11 mouse cellular contexts compared by ENCODE assay signal in the genomic region with DNA sequence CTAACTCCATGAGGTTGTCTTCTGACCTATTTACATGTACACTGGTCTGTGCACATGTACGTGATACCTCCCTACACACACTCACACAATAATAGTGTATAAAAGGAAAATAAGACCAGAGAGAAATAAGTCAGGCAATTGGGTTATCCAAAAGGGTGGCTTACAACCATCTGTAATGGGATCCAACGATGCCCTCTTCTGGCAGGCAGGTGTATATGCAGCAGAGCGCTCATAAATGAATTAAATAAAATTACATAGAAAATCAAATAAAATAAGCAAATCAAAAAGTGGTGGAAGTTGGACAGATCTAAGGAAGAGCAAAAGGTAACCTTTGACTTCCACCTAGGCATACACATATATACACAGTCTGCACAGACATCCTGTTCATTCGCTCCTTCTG. TPM values are rescaled to one million over a fixed set of nuclear protein-coding genes. Genes with fewer than 3 reads are reported as not detected.
DNase-seq lines count a peak whose midpoint lies in the region; ATAC-seq and TF ChIP-seq lines count a peak whose summit lies in the region.
"Had no signal": no experiment of that assay in that cellular context is flagged by ENCODE, and none has a peak within 500 bp of the region (broad histone marks: within the 10 kb centered on the region; RNA-seq: fewer than 3 reads in every experiment).

No protein-coding gene starts in this region.

- no peaks in the 10 kb centered on the region for H3K36me3 ChIP-seq in kidney, adult 2 months (ENCODE audit: control insufficient read depth, insufficient read depth, low read length)
- 0 out of 2 replicates have a peak, but pooled peaks cover 3% of the 10 kb centered on the region for H3K36me3 ChIP-seq in kidney, embryonic 16.5 days (ENCODE audit: insufficient read depth, low read length)

- no peak overlapping the region for H3K27ac ChIP-seq in kidney, adult 2 months (ENCODE audit: insufficient read depth, low read depth, low read length)
- no peak overlapping the region for H3K27ac ChIP-seq in kidney, embryonic 16.5 days (ENCODE audit: low read length)
- H3K27ac ChIP-seq: liver, embryonic 15.5 days had no signal

- no peak for TF ChIP-seq POLR2A in kidney, adult 2 months (IDR thresholded peaks at IDR 0.05; ENCODE audit: low read depth, low read length)

- no peak overlapping the region for H3K9ac ChIP-seq in kidney, embryonic 16.5 days (replicated peaks; ENCODE audit: low read length)
- H3K9ac ChIP-seq: liver, embryonic 15.5 days had no signal

- 74% methylated on average over 4 of the region's 4 CpGs for WGBS in kidney, adult 2 months
- WGBS in kidney, embryonic 16.5 days = 65% methylated on average over 4 of the region's 4 CpGs

- no peak for DNase-seq in kidney, adult 2 months
- DNase-seq in 3T3-L1 (ENCODE audit: low read depth, low spot score) = peak; percentile 39
- peak; percentile 14 for DNase-seq in CD4-positive helper T cell, adult 2 months (ENCODE audit: low read depth, low spot score)
- DNase-seq in c-Kit-positive CD71-positive TER-119-negative erythroid progenitor cells, embryonic 14.5 days (ENCODE audit: low read depth) = peak; percentile 3
- DNase-seq in urinary bladder, postnatal 25 days (ENCODE audit: low spot score) = no peak
- DNase-seq: gastrocnemius, postnatal 25 days had no signal

- no peak for ATAC-seq in kidney, embryonic 16.5 days (ENCODE audit: low FRiP score, low TSS enrichment)
- ATAC-seq in megakaryocyte-erythroid progenitor cell, adult 5-6 weeks (replicated peaks; ENCODE audit: low FRiP score, low TSS enrichment, poor library complexity, severe bottlenecking) = no peak

- TF ChIP-seq CTCF in kidney, adult 2 months (conservative IDR thresholded peaks at IDR 0.05; ENCODE audit: insufficient read depth, insufficient read length, low read depth, low read length) = peak; percentile 27; the same call in 1 of the 2 replicates

- no peak overlapping the region for H3K4me2 ChIP-seq in kidney, embryonic 16.5 days (replicated peaks; ENCODE audit: low read depth, low read length)
- H3K4me2 ChIP-seq: liver, embryonic 15.5 days had no signal

- H3K27me3 ChIP-seq in kidney, adult 2 months (replicated peaks; ENCODE audit: control insufficient read depth, insufficient read depth, low read length) = no peaks in the 10 kb centered on the region
- no peaks in the 10 kb centered on the region for H3K27me3 ChIP-seq in kidney, embryonic 16.5 days (ENCODE audit: insufficient read depth, low read length)
- H3K27me3 ChIP-seq: liver, embryonic 15.5 days had no signal

- H3K9me3 ChIP-seq in kidney, embryonic 16.5 days (ENCODE audit: low read length) = no peaks in the 10 kb centered on the region
- H3K9me3 ChIP-seq: liver, embryonic 15.5 days had no signal

- no peak overlapping the region for H3K4me3 ChIP-seq in kidney, adult 2 months (ENCODE audit: insufficient read depth, low read depth, low read length)
- no peak overlapping the region for H3K4me3 ChIP-seq in kidney, embryonic 16.5 days (ENCODE audit: low read length)
- H3K4me3 ChIP-seq: erythroblast, embryonic 14.5 days; liver, embryonic 15.5 days had no signal

- H3K4me1 ChIP-seq in kidney, adult 2 months (ENCODE audit: control insufficient read depth, insufficient read depth, low read length) = no peaks in the 10 kb centered on the region
- no peaks in the 10 kb centered on the region for H3K4me1 ChIP-seq in kidney, embryonic 16.5 days (ENCODE audit: insufficient read depth, low read length)
- H3K4me1 ChIP-seq: liver, embryonic 15.5 days had no signal

RNA-seq across cellular contexts. Expression of a gene that starts 10.8 kb away (rescaled TPM):
- not detected in 2 replicates for polyA plus RNA-seq in kidney, adult 2 months (2012; rRNA removed)
- polyA plus RNA-seq in kidney, embryonic 16.5 days (2015; fragmentation: Nextera tagmentation; extraction: Ambion mirVana) = not detected in 2 replicates
- total RNA-seq in megakaryocyte-erythroid progenitor cell, adult 5-6 weeks (2014; fragmentation: Nextera tagmentation) = not detected in 2 replicates
- not detected in 2 replicates for total RNA-seq in megakaryocyte-erythroid progenitor cell, adult 5-6 weeks (2017)
- total RNA-seq: gastrocnemius, postnatal 25 days had no signal
- polyA plus RNA-seq: erythroblast, embryonic 14.5 days; liver, embryonic 15.5 days; small intestine, adult 2 months had no signal

RNA-seq across cellular contexts. Expression of a gene that starts 31.2 kb away (rescaled TPM):
- polyA plus RNA-seq in kidney, adult 2 months (2012; rRNA removed) = 2.0 and 2.5 TPM in 2 replicates
- 15.7 and 16.6 TPM in 2 replicates for polyA plus RNA-seq in kidney, embryonic 16.5 days (2015; fragmentation: Nextera tagmentation; extraction: Ambion mirVana)
- total RNA-seq in megakaryocyte-erythroid progenitor cell, adult 5-6 weeks (2014; fragmentation: Nextera tagmentation) = 20.1 and 22.4 TPM in 2 replicates
- 45.9 and 70.9 TPM in 2 replicates for total RNA-seq in megakaryocyte-erythroid progenitor cell, adult 5-6 weeks (2017)

RNA-seq across cellular contexts. Expression of a gene that starts 33.1 kb away (rescaled TPM):
- polyA plus RNA-seq in kidney, adult 2 months (2012; rRNA removed) = 677 and 921 TPM in 2 replicates
- 432 and 458 TPM in 2 replicates for polyA plus RNA-seq in kidney, embryonic 16.5 days (2015; fragmentation: Nextera tagmentation; extraction: Ambion mirVana)
- total RNA-seq in megakaryocyte-erythroid progenitor cell, adult 5-6 weeks (2014; fragmentation: Nextera tagmentation) = 231 and 296 TPM in 2 replicates
- total RNA-seq in megakaryocyte-erythroid progenitor cell, adult 5-6 weeks (2017) = 114 and 134 TPM in 2 replicates

RNA-seq across cellular contexts. Expression of a gene that starts 33.2 kb away (rescaled TPM):
- 1.9 and 2.7 TPM in 2 replicates for polyA plus RNA-seq in kidney, adult 2 months (2012; rRNA removed)
- polyA plus RNA-seq in kidney, embryonic 16.5 days (2015; fragmentation: Nextera tagmentation; extraction: Ambion mirVana) = 7.9 and 9.8 TPM in 2 replicates
- total RNA-seq in megakaryocyte-erythroid progenitor cell, adult 5-6 weeks (2014; fragmentation: Nextera tagmentation) = 5.7 and 7.4 TPM in 2 replicates
- total RNA-seq in megakaryocyte-erythroid progenitor cell, adult 5-6 weeks (2017) = 0.80 and 4.4 TPM in 2 replicates

RNA-seq across cellular contexts. Expression of a gene that starts 47.7 kb away (rescaled TPM):
- polyA plus RNA-seq in kidney, adult 2 months (2012; rRNA removed) = 2.9 and 4.5 TPM in 2 replicates
- polyA plus RNA-seq in kidney, embryonic 16.5 days (2015; fragmentation: Nextera tagmentation; extraction: Ambion mirVana) = 17.1 and 22.3 TPM in 2 replicates
- 43.4 and 80.8 TPM in 2 replicates for total RNA-seq in megakaryocyte-erythroid progenitor cell, adult 5-6 weeks (2014; fragmentation: Nextera tagmentation)
- 87.5 and 105 TPM in 2 replicates for total RNA-seq in megakaryocyte-erythroid progenitor cell, adult 5-6 weeks (2017)

Comparison
In these comparisons a context has a peak if more than half of its experiments do, and no peak if none do; other contexts are left out.
1. DNase-seq: peak in 3T3-L1 (single experiment), CD4-positive helper T cell, adult 2 months (single experiment) and c-Kit-positive CD71-positive TER-119-negative erythroid progenitor cells, embryonic 14.5 days (single experiment); none in kidney, adult 2 months (single experiment) and urinary bladder, postnatal 25 days (single experiment).